ENCODE assay signal across 10 mouse cellular contexts in the genomic region with DNA sequence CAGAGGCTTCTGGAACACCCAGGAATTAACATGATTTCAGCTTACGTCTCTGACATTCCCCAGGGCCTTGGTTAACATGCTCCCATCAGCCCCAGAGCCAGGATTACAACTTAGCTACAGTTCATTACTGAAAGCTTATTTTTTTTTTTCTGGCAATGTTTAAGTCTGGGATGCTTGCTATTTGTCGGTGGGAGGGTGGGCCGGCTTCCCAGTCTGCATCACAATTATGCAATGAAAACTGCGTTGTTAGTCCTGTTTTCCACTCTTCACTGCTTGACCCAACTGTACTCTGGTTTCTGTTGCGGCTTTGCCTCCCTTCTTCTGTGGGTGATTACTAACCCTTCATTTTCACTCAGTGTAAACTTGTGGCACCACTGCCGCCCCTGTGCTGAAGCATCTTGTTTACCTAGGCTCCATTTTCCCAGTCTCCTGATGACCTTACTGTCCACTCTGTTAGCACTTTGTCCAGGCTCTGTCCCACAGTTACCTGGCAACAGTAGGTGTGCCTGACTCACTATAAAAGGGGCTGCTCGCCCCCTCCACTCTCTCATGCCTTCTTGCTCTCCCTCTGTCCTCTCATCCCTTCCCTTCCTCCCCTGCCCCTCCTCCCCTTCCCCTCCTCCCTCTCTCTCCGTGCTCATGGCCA. TPM values are rescaled to one million over a fixed set of nuclear protein-coding genes. Genes with fewer than 3 reads are reported as not detected.
DNase-seq lines count a peak whose midpoint lies in the region; ATAC-seq and TF ChIP-seq lines count a peak whose summit lies in the region.
"Had no signal": no experiment of that assay in that cellular context is flagged by ENCODE, and none has a peak within 500 bp of the region (broad histone marks: within the 10 kb centered on the region; RNA-seq: fewer than 3 reads in every experiment).

No protein-coding gene starts in this region.

- H3K27ac ChIP-seq in forebrain, embryonic 13.5 days = peak overlapping the region; percentile 2; the same call in 1 of the 2 replicates
- no peak overlapping the region for H3K27ac ChIP-seq in forebrain, postnatal 0 days (ENCODE audit: low read depth, low read length)
- no peak overlapping the region for H3K27ac ChIP-seq in lung, embryonic 15.5 days
- peak overlapping the region; percentile 32; the same call in 1 of the 2 replicates for H3K27ac ChIP-seq in liver, embryonic 11.5 days (ENCODE audit: low read depth, low read length)
- H3K27ac ChIP-seq: limb, embryonic 13.5 days had no signal

- H3K4me1 ChIP-seq in forebrain, embryonic 13.5 days = peaks cover 30% of the 10 kb centered on the region
- 0 out of 2 replicates have a peak, but pooled peaks cover under 1% of the 10 kb centered on the region for H3K4me1 ChIP-seq in forebrain, postnatal 0 days (ENCODE audit: insufficient read depth)
- peaks cover 14% of the 10 kb centered on the region; the same call in 1 of the 2 replicates for H3K4me1 ChIP-seq in lung, embryonic 15.5 days
- peaks cover 28% of the 10 kb centered on the region for H3K4me1 ChIP-seq in liver, embryonic 11.5 days (replicated peaks; ENCODE audit: control insufficient read depth, insufficient read depth, low read length)

- H3K27me3 ChIP-seq in forebrain, embryonic 13.5 days = no peaks in the 10 kb centered on the region
- H3K27me3 ChIP-seq in forebrain, postnatal 0 days (ENCODE audit: insufficient read depth, low read length) = no peaks in the 10 kb centered on the region
- H3K27me3 ChIP-seq in lung, embryonic 15.5 days = no peaks in the 10 kb centered on the region; the same call in 1 of the 2 replicates
- H3K27me3 ChIP-seq in liver, embryonic 11.5 days (replicated peaks; ENCODE audit: control insufficient read depth, insufficient read depth, low read length) = no peaks in the 10 kb centered on the region
- H3K27me3 ChIP-seq: limb, embryonic 13.5 days had no signal

- no peak overlapping the region for H3K4me2 ChIP-seq in forebrain, embryonic 13.5 days
- H3K4me2 ChIP-seq in forebrain, postnatal 0 days (ENCODE audit: low read depth) = no peak overlapping the region
- H3K4me2 ChIP-seq in lung, embryonic 15.5 days = no peak overlapping the region; the same call in 1 of the 2 replicates
- H3K4me2 ChIP-seq in liver, embryonic 11.5 days = no peak overlapping the region
- H3K4me2 ChIP-seq: limb, embryonic 13.5 days had no signal

- H3K9me3 ChIP-seq in forebrain, embryonic 13.5 days (replicated peaks) = no peaks in the 10 kb centered on the region
- no peaks in the 10 kb centered on the region for H3K9me3 ChIP-seq in forebrain, postnatal 0 days (ENCODE audit: low read length)
- no peaks in the 10 kb centered on the region for H3K9me3 ChIP-seq in lung, embryonic 15.5 days
- no peaks in the 10 kb centered on the region for H3K9me3 ChIP-seq in liver, embryonic 11.5 days (ENCODE audit: control insufficient read depth, low read length)
- H3K9me3 ChIP-seq: limb, embryonic 13.5 days had no signal

- peak; percentile 28 for ATAC-seq in forebrain, embryonic 13.5 days
- ATAC-seq in forebrain, postnatal 0 days = no peak; the same call in 1 of the 2 replicates
- ATAC-seq in lung, embryonic 15.5 days (ENCODE audit: borderline replicate concordance, extremely low read depth, low FRiP score, low TSS enrichment) = peak; percentile 28; the same call in 1 of the 2 replicates
- ATAC-seq in liver, embryonic 11.5 days (replicated peaks; ENCODE audit: low FRiP score) = peak; percentile 6; the same call in 1 of the 2 replicates

- WGBS in forebrain, embryonic 13.5 days = 47% methylated on average over 8 of the region's 8 CpGs
- WGBS in forebrain, postnatal 0 days = 26% methylated on average over 8 of the region's 8 CpGs
- WGBS in lung, embryonic 15.5 days = 30% methylated on average over 8 of the region's 8 CpGs
- 61% methylated on average over 8 of the region's 8 CpGs for WGBS in liver, embryonic 11.5 days

- no peak for TF ChIP-seq CTCF in forebrain, postnatal 0 days (IDR thresholded peaks at IDR 0.05; ENCODE audit: low read depth)

- no peak for DNase-seq in forebrain, postnatal 0 days
- DNase-seq in lung, postnatal 25 days (ENCODE audit: low spot score) = no peak
- no peak for DNase-seq in liver, embryonic 11.5 days (ENCODE audit: low spot score)
- peak; percentile 51 for DNase-seq in yolk sac, embryonic 10.5 days (ENCODE audit: low spot score)
- no peak for DNase-seq in frontal cortex, postnatal 25 days (ENCODE audit: low spot score in 2 of 2)
- no peak for DNase-seq in thymus, adult 18-20 months
- DNase-seq: cerebellum, adult 8-10 months had no signal

- no peak overlapping the region for H3K4me3 ChIP-seq in forebrain, embryonic 13.5 days
- H3K4me3 ChIP-seq in forebrain, postnatal 0 days (ENCODE audit: low read depth, low read length) = no peak overlapping the region
- H3K4me3 ChIP-seq in lung, embryonic 15.5 days = no peak overlapping the region
- H3K4me3 ChIP-seq in liver, embryonic 11.5 days (ENCODE audit: low read depth, low read length) = no peak overlapping the region
- H3K4me3 ChIP-seq: limb, embryonic 13.5 days had no signal

- no peaks in the 10 kb centered on the region for H3K36me3 ChIP-seq in forebrain, embryonic 13.5 days (ENCODE audit: poor library complexity, severe bottlenecking)
- H3K36me3 ChIP-seq in forebrain, postnatal 0 days (ENCODE audit: insufficient read depth) = no peaks in the 10 kb centered on the region
- H3K36me3 ChIP-seq in lung, embryonic 15.5 days = no peaks in the 10 kb centered on the region
- H3K36me3 ChIP-seq in liver, embryonic 11.5 days (ENCODE audit: control insufficient read depth, insufficient read depth, low read length) = no peaks in the 10 kb centered on the region
- H3K36me3 ChIP-seq: limb, embryonic 13.5 days had no signal

- H3K9ac ChIP-seq in forebrain, embryonic 13.5 days = no peak overlapping the region
- H3K9ac ChIP-seq in forebrain, postnatal 0 days = no peak overlapping the region
- no peak overlapping the region for H3K9ac ChIP-seq in lung, embryonic 15.5 days
- H3K9ac ChIP-seq in liver, embryonic 11.5 days (ENCODE audit: low read depth, low read length) = no peak overlapping the region
- H3K9ac ChIP-seq: limb, embryonic 13.5 days had no signal

RNA-seq across cellular contexts. Expression of a gene that starts 41.6 kb away (rescaled TPM):
- 560 and 579 TPM in 2 replicates for polyA plus RNA-seq in forebrain, embryonic 13.5 days (2015; fragmentation: Nextera tagmentation; extraction: Ambion mirVana)
- total RNA-seq in forebrain, postnatal 0 days (2014; rRNA removed) = 347 and 486 TPM in 2 replicates
- 660 and 719 TPM in 2 replicates for polyA plus RNA-seq in forebrain, postnatal 0 days (2015; fragmentation: Nextera tagmentation; extraction: Ambion mirVana)
- polyA plus RNA-seq in lung, embryonic 15.5 days (2015; fragmentation: Nextera tagmentation; extraction: Ambion mirVana) = 713 and 738 TPM in 2 replicates
- 369 and 370 TPM in 2 replicates for polyA plus RNA-seq in liver, embryonic 11.5 days (2014; fragmentation: Nextera tagmentation; extraction: Ambion mirVana)

RNA-seq across cellular contexts. Expression of a gene that starts 41.8 kb away (rescaled TPM):
- polyA plus RNA-seq in forebrain, embryonic 13.5 days (2015; fragmentation: Nextera tagmentation; extraction: Ambion mirVana) = 23.3 and 26.2 TPM in 2 replicates
- 47.1 and 57.7 TPM in 2 replicates for total RNA-seq in forebrain, postnatal 0 days (2014; rRNA removed)
- polyA plus RNA-seq in forebrain, postnatal 0 days (2015; fragmentation: Nextera tagmentation; extraction: Ambion mirVana) = 9.9 and 14.1 TPM in 2 replicates
- 10.8 and 11.7 TPM in 2 replicates for polyA plus RNA-seq in lung, embryonic 15.5 days (2015; fragmentation: Nextera tagmentation; extraction: Ambion mirVana)
- 7.2 and 7.3 TPM in 2 replicates for polyA plus RNA-seq in liver, embryonic 11.5 days (2014; fragmentation: Nextera tagmentation; extraction: Ambion mirVana)

Comparison
In these comparisons a context has a peak if more than half of its experiments do, and no peak if none do; other contexts are left out.
1. H3K27ac ChIP-seq: peak in forebrain, embryonic 13.5 days (single experiment) and liver, embryonic 11.5 days (single experiment); none in forebrain, postnatal 0 days (single experiment) and lung, embryonic 15.5 days (single experiment).